Mouse (Mus musculus): ENCODE results near the gene Lrrc9. TPM values are rescaled to one million over a fixed set of nuclear protein-coding genes. Genes with fewer than 3 reads are reported as not detected.

The Lrrc9 gene
- total and polyA plus RNA-seq, 2 experiments from 2014 or later, result 3.1 to 3.3 TPM

DNA sequence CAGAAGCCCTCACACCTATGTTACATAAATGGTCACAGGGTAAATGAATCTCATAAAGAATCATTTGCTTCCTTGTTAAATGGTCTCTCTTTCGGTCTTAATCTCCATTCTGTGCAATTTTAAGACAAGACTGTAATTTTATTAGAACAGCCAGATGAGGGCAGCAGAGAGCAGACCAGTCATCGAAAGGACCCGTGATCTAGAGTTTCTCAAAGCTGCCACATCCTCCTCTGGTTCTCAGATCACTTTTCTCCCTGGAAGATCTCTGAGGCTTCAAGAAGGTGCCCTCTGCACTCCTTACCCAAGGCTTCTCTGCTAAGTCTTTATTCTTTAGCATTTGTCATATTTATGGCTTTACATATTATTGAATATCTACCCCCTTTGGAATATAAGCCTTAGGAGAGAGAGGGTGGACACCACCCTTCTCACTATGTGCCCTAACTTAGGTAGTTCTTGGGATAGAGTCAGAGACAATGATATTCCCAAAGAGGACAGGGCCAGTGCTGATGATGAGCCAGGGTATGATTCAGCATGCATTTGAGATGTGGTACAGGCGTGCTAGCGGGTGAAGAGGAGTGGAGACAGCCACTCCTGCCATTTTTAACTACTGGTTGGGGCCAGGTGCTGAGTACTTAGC lies 20.3 kb downstream of the Lrrc9 start:
- Histone ChIP-seq H3K27me3 (ENCODE audit: insufficient read depth, low read length) (no peaks in the 10 kb centered on the region), H3K4me2 (ENCODE audit: low read depth, low read length, poor library complexity, severe bottlenecking) (no peak overlapping the region), H3K27ac (ENCODE audit: low read depth, low read length) (no peak overlapping the region), H3K4me1 (ENCODE audit: insufficient read depth, low read length) (no peaks in the 10 kb centered on the region), H3K4me3 (ENCODE audit: low read depth, low read length) (no peak overlapping the region), H3K9ac (replicated peaks; ENCODE audit: low read length, poor library complexity, severe bottlenecking) (no peak overlapping the region), H3K9me3 (ENCODE audit: low read length) (no peaks in the 10 kb centered on the region), H3K36me3 (ENCODE audit: insufficient read depth, low read length) (peaks cover 5% of the 10 kb centered on the region)
- DNase-seq (ENCODE audit: low spot score) (peak; percentile 85), ATAC-seq (ENCODE audit: low FRiP score) (peak; percentile 10; the same call in 1 of the 2 replicates)
- peak; percentile 84 for TF ChIP-seq CTCF (IDR thresholded peaks at IDR 0.05)
- WGBS, result 45% methylated on average over 5 of the region's 5 CpGs

DNA sequence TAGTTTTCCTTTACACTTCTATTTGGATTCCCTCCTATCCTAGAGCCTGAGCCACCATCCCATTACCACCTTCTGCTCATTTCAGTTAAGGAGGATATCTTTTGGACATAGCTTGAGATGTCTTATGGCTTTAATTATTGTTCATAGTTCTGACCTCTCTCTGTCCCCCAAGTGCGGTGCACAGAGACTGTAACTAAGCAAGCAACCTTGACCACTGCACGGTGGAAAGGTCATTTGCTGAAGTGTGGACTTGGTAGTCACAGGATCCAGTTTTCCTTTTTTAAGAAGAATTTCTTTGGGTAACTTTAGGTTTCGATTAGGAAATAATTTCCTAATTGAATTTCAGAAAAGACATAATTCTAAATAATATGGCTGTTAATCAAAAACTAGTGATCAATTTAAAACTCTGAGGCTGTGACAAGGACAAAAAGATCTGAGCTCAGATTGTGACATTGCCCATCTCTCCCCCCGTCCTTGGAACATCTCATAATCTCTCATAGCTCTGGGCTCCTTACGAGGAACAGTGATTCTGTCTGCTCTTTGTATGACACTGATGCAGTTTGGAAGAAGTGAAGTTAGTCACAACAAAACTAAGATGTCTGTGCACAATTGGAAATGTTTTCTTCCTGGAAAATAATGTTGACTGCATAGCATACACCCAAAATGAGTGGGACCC lies 24.3 kb downstream of the Lrrc9 start:
- DNase-seq (ENCODE audit: low spot score), result no peak
- no peaks in the 10 kb centered on the region for H3K4me1 ChIP-seq (ENCODE audit: insufficient read depth, low read length)
- H3K9ac ChIP-seq (replicated peaks; ENCODE audit: low read length, poor library complexity, severe bottlenecking), result no peak overlapping the region
- H3K36me3 ChIP-seq (ENCODE audit: insufficient read depth, low read length), result peaks cover 6% of the 10 kb centered on the region
- WGBS, result 89% methylated on average over 5 of the region's 5 CpGs
- no peak for TF ChIP-seq CTCF (IDR thresholded peaks at IDR 0.05)
- no peak overlapping the region for H3K4me3 ChIP-seq (ENCODE audit: low read depth, low read length)
- no peak overlapping the region for H3K27ac ChIP-seq (ENCODE audit: low read depth, low read length)
- no peak for ATAC-seq (ENCODE audit: low FRiP score)
- no peaks in the 10 kb centered on the region for H3K9me3 ChIP-seq (ENCODE audit: low read length)
- no peak overlapping the region for H3K4me2 ChIP-seq (ENCODE audit: low read depth, low read length, poor library complexity, severe bottlenecking)
- no peaks in the 10 kb centered on the region for H3K27me3 ChIP-seq (ENCODE audit: insufficient read depth, low read length)

DNA sequence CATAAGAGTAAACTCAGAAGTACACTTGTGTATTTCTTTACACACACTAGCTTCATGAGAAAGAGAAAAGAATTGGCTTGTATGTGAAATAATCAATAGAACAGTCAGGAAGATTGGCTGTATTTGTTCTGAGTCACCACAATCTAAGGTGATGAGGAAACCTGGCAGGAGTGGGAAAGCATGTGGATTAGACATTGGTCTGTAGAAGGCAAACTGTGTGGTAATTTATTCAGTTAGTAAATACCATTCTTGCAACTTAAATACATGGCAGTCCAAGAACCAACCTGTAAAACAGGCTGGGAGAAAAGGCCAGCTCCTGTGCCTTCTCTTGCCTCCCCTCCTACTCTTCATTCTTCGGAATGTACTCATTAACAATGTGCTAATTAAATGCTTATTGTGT lies 25.6 kb downstream of the Lrrc9 start:
- Histone ChIP-seq H3K27ac (ENCODE audit: low read depth, low read length) (no peak overlapping the region), H3K9me3 (ENCODE audit: low read length) (no peaks in the 10 kb centered on the region), H3K4me1 (ENCODE audit: insufficient read depth, low read length) (no peaks in the 10 kb centered on the region), H3K36me3 (ENCODE audit: insufficient read depth, low read length) (peaks cover 7% of the 10 kb centered on the region), H3K4me2 (ENCODE audit: low read depth, low read length, poor library complexity, severe bottlenecking) (no peak overlapping the region), H3K9ac (replicated peaks; ENCODE audit: low read length, poor library complexity, severe bottlenecking) (no peak overlapping the region), H3K4me3 (ENCODE audit: low read depth, low read length) (no peak overlapping the region), H3K27me3 (ENCODE audit: insufficient read depth, low read length) (no peaks in the 10 kb centered on the region)
- no peak for ATAC-seq (ENCODE audit: low FRiP score)
- no peak for DNase-seq (ENCODE audit: low spot score)
- WGBS, result 80% methylated on average over 1 of the region's 1 CpGs
- TF ChIP-seq CTCF (IDR thresholded peaks at IDR 0.05), result no peak

DNA sequence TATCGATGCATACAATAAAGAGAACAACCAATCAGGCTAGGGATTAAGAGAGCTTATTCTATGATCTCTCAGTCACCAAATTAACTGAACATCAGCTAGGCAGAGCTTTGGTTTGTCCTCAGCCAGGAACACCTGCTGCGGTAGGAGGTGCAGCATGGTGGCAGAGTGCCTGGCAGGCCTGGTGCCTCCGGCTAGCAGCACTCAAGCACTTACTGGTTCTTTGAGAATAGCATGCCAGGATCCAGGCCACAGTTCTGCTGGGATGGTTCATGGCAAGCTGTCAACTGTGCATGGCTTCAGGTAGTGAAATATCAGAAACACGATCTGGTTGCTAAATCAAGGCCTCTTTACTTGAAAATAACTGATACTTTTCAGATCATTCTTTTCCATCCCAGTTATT lies 26.1 kb downstream of the Lrrc9 start:
- H3K4me2 ChIP-seq (ENCODE audit: low read depth, low read length, poor library complexity, severe bottlenecking), result no peak overlapping the region
- no peak overlapping the region for H3K4me3 ChIP-seq (ENCODE audit: low read depth, low read length)
- no peak for TF ChIP-seq CTCF (IDR thresholded peaks at IDR 0.05)
- 81% methylated on average over 4 of the region's 4 CpGs for WGBS
- no peaks in the 10 kb centered on the region for H3K9me3 ChIP-seq (ENCODE audit: low read length)
- H3K27me3 ChIP-seq (ENCODE audit: insufficient read depth, low read length), result no peaks in the 10 kb centered on the region
- DNase-seq (ENCODE audit: low spot score) (peak; percentile 21), ATAC-seq (ENCODE audit: low FRiP score) (no peak)
- H3K9ac ChIP-seq (replicated peaks; ENCODE audit: low read length, poor library complexity, severe bottlenecking), result no peak overlapping the region
- no peak overlapping the region for H3K27ac ChIP-seq (ENCODE audit: low read depth, low read length)
- H3K36me3 ChIP-seq (ENCODE audit: insufficient read depth, low read length), result peaks cover 10% of the 10 kb centered on the region
- no peaks in the 10 kb centered on the region for H3K4me1 ChIP-seq (ENCODE audit: insufficient read depth, low read length)

DNA sequence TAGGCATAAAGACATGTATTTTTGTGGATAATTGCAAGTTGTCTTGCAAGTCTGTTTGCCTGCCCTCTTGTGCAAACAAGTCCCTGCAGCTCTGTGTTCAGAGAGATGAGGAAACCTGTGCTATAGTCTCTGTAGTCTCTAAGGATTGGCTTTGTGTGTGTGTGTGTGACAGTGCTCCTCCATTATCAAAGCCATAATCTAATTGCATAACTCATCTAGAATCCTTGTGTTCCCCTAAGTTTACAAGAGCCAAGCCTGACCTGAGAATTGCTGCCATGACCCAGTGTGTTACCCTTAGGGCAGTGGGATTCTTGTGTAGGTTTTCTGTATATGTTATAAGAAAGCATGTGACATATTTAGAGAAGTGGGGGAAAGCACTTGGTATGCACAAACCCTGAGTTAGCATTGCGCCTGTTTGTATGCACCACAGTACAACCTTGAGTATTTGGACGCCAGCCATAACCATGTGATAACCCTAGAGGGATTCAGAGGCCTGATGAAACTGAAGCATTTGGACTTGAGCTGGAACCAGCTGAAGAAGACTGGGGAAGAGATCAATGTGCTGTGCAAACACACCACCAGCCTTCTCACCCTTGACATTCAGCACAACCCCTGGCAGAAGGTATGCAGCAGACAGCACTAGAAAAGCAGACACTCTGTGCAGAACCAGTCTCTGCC lies 35.2 kb downstream of the Lrrc9 start:
- Histone ChIP-seq H3K27ac (ENCODE audit: low read depth, low read length) (no peak overlapping the region), H3K4me2 (ENCODE audit: low read depth, low read length, poor library complexity, severe bottlenecking) (no peak overlapping the region), H3K4me1 (ENCODE audit: insufficient read depth, low read length) (no peaks in the 10 kb centered on the region), H3K27me3 (ENCODE audit: insufficient read depth, low read length) (no peaks in the 10 kb centered on the region), H3K36me3 (ENCODE audit: insufficient read depth, low read length) (0 out of 2 replicates have a peak, but pooled peaks cover 4% of the 10 kb centered on the region), H3K4me3 (ENCODE audit: low read depth, low read length) (no peak overlapping the region), H3K9me3 (ENCODE audit: low read length) (no peaks in the 10 kb centered on the region), H3K9ac (replicated peaks; ENCODE audit: low read length, poor library complexity, severe bottlenecking) (no peak overlapping the region)
- ATAC-seq (ENCODE audit: low FRiP score) (no peak), DNase-seq (ENCODE audit: low spot score) (no peak)
- WGBS, result 70% methylated on average over 2 of the region's 2 CpGs
- no peak for TF ChIP-seq CTCF (IDR thresholded peaks at IDR 0.05)

DNA sequence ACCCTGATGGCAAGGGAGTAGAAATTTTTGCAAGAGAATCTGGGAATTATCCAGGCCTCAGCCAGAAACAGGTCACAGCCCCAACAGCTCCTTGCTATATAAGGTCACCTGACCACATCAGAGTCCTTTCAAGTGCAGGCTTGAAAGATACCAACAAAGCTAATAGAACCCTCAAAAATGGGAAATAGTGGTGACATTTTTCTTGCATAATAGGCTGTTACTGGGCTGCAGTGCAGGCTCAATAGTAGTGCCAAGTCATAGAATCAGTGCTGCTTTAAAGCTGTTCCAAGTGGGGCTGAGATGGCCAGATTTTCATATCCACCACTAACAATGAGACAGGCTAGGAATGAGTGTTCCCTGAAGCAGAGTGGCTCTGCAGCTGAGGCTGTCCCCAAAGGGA lies 40.6 kb downstream of the Lrrc9 start:
- Histone ChIP-seq H3K9ac (replicated peaks; ENCODE audit: low read length, poor library complexity, severe bottlenecking) (no peak overlapping the region), H3K4me2 (ENCODE audit: low read depth, low read length, poor library complexity, severe bottlenecking) (no peak overlapping the region), H3K4me3 (ENCODE audit: low read depth, low read length) (no peak overlapping the region), H3K36me3 (ENCODE audit: insufficient read depth, low read length) (no peaks in the 10 kb centered on the region), H3K27me3 (ENCODE audit: insufficient read depth, low read length) (no peaks in the 10 kb centered on the region), H3K4me1 (ENCODE audit: insufficient read depth, low read length) (no peaks in the 10 kb centered on the region), H3K9me3 (ENCODE audit: low read length) (no peaks in the 10 kb centered on the region), H3K27ac (ENCODE audit: low read depth, low read length) (no peak overlapping the region)
- no peak for TF ChIP-seq CTCF (IDR thresholded peaks at IDR 0.05)
- no peak for DNase-seq (ENCODE audit: low spot score)
- no peak for ATAC-seq (ENCODE audit: low FRiP score)

Data from midbrain, postnatal 0 days (tissue).